Mouse (Mus musculus): ENCODE measurements around the gene Dvl2.

DNA sequence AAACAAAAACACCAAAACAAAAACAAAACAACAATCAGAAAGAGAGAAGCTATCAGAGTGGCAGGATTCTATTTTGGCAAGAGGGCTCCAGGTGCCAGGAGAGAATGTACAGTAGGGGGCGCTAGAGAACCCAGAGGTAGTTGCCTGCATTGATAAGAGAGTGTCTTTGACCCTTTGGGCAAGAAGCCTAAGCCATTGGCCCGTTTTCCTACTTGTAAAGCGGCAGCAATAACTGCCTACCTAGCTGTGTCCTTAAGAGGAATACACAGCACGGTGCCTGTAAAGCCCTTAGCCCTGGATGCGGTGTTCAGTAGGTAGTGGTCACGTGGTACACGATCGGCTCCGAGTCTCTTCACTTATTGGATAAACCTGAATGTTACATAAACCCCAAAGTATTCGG, 49.4 kb downstream of the Dvl2 start:
- TF ChIP-seq POLR2A (IDR thresholded peaks at IDR 0.05; ENCODE audit: insufficient read depth, low read length) (no peak), EP300 (IDR thresholded peaks at IDR 0.05; ENCODE audit: insufficient read depth, low read depth, low read length) (no peak), CTCF (IDR thresholded peaks at IDR 0.05; ENCODE audit: low read depth, low read length) (no peak)
